Mouse (Mus musculus) kidney, adult 11 months (tissue): ENCODE measurements around the gene Havcr2.
"Not testable (repeated sequence)": the region's sequence is repeated elsewhere in the genome, so short reads cannot be mapped to it uniquely, and the experiment has no call there.

ENCODE experiments used
- DNase-seq: peaks from one replicate; pipeline ENCODE4 v3.0.0; 2022

Havcr2 gene

DNA sequence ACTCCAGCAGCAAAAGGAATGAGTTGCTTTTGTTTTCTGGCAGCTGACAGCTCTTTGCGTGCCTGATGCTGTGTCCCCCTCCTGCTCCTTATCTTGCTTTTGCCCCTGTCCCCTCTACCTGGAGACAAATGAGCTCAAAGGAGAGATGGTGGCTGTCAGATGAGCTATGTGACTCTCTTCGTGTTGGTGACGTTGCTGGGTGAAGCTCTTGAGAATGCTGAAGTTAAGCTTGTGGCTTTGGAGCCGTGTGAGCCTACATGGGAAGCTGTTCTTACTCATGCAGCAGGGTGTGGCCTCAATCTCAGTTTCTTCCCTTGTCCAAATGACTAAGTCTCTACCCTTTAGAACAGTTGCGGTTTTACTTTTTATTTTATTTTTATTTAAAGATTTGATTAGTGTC lies 7.2 kb downstream of the Havcr2 start:
- no peak for DNase-seq

GRCm38 (mm10) chr11:46466878-46467277 lies 12.1 kb downstream of the Havcr2 start:
- DNase-seq = no peak

DNA sequence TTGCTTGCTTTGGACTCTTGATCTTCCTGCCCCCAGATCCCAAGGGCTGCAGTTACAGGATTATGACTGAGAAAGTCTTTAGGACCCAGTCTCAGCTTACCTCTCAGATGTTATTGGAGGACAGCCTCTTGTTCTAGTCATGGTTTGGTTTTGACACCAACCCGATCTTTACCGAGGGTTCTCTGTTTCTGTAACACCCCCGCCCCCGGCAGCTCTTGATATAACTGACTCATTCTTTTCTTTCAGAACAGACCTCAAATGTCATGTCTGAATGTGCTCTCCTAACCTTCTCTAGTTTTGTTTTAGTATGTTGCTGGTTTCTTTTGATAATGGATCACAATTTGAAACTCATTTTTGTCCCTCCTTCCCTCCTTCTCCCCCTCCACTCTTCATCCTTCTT lies 19.5 kb downstream of the Havcr2 start:
- DNase-seq = no peak

GRCm38 (mm10) chr11:46479311-46479710 lies 24.6 kb downstream of the Havcr2 start:
- no peak for DNase-seq

GRCm38 (mm10) chr11:46480517-46480916 lies 25.8 kb downstream of the Havcr2 start:
- no peak for DNase-seq

GRCm38 (mm10) chr11:46488231-46488630 lies 33.5 kb downstream of the Havcr2 start:
- no peak for DNase-seq

- no peak for DNase-seq
Measured at GRCm38 (mm10) chr11:46488650-46489049, 33.9 kb downstream of the Havcr2 start.

- DNase-seq = no peak
Measured at GRCm38 (mm10) chr11:46507146-46507545, 52.4 kb downstream of the Havcr2 start.

DNA sequence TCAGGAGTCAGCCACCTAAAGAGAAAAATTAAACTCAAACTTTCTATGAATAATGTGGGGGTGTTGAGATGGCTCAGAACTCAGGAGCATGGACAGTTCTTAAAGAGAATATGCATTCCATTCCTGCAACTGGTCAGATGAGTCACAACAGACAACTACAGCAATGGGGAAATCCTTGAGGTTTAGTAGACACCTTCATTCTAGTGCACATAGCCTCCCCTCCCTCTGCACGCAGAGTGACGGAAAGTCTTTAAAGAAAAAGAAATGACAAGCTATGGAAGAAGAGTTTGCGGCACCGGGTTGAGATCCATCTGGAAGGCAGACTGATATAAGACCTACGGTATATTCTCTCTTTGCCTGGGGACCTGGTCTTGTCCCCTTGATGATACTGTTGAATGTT lies 55.2 kb downstream of the Havcr2 start:
- no peak for DNase-seq

- DNase-seq = not testable (repeated sequence)
Measured at GRCm38 (mm10) chr11:46521341-46521740, 66.6 kb downstream of the Havcr2 start.

GRCm38 (mm10) chr11:46522719-46523118 lies 68.0 kb downstream of the Havcr2 start:
- DNase-seq = no peak

- no peak for DNase-seq
Measured at GRCm38 (mm10) chr11:46523912-46524311, 69.2 kb downstream of the Havcr2 start, which contains the start of gene Gm12169. Gm12169 (plus strand) TSS chr11:46524212.

DNA sequence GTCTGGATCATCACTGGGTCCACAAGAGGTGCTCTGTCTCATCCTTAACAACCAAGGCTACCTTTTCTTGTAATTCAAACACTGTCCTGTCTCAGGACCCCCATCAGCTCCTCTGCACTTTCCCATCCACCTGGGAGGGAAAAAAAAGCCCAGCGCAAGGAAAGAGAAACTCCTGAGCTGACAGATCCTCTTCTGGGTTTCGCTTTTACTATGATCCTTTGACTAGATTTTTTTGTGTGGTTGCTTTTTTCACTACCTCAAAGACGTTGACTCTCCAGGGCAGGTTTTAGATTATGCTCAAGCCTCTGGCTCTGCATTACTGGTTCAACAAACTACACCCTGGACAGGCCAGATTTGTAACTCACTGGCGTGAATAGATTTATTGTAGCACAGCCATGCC lies 75.4 kb downstream of the Havcr2 start:
- DNase-seq = no peak
